Mouse (Mus musculus) myocyte (in vitro differentiated cells): ENCODE measurements at regions not wholly inside any gene's neighbourhood (a gene's known extent, or its start where the extent isn't known, plus 50 kb on each side); places are given as distances from the start of the nearest gene placed in this dataset.

ENCODE experiments used
- E2F4 ChIP-seq: IDR thresholded peaks from one replicate; pipeline ENCODE4 v1.6.1; 2011; ENCODE audit warnings: mild to moderate bottlenecking, control low read depth, moderate library complexity; ENCODE audit not compliant: insufficient read depth
- POLR2AphosphoS2 ChIP-seq: IDR thresholded peaks from one replicate; pipeline ENCODE4 v1.6.1; 2011; ENCODE audit warnings: low read depth, control low read depth; ENCODE audit not compliant: insufficient read length
- TCF12 ChIP-seq: IDR thresholded peaks from one replicate; pipeline ENCODE4 v1.6.1; 2011; ENCODE audit warnings: mild to moderate bottlenecking, control low read depth; ENCODE audit not compliant: poor library complexity, insufficient read depth, severe bottlenecking

- no peak for TF ChIP-seq E2F4
- TF ChIP-seq POLR2AphosphoS2: no peak
- no peak for TF ChIP-seq TCF12
Measured at GRCm38 (mm10) chr10:51414512-51414911, 65.9 kb upstream of the Gm49339 start.
